Mouse (Mus musculus) layer of hippocampus, adult 8-10 months (tissue): Measurements from ENCODE around the gene Rarres1. TPM values are rescaled to one million over a fixed set of nuclear protein-coding genes. Genes with fewer than 3 reads are reported as not detected.

Experiments used
- total RNA-seq, 4 experiments: library from RNA; stranded (reverse); gene quantifications; 2 replicates each; pipeline ENCODE4 v1.2.4; 2022

The Rarres1 gene
- total RNA-seq, 4 experiments from 2014 or later: 1.4 to 1.7 (median 1.6) TPM

Other genes with a start within 250 kb of the Rarres1 start
- gene Mlf1, start 141.4 kb downstream of the Rarres1 start, total RNA-seq: 1 to 10 TPM in 1 of 4 experiments, under 1 TPM in 3; 0.58 to 1.1 (median 0.88) TPM
- not detected for gene Gm17402, start 140.4 kb downstream of the Rarres1 start, total RNA-seq
- 10 to 100 TPM; 48.5 to 53.2 (median 50.1) TPM for gene Gfm1, start 85.4 kb downstream of the Rarres1 start, total RNA-seq
- 10 to 100 TPM; 49.1 to 58.4 (median 53.4) TPM for gene Lxn, start 51.6 kb downstream of the Rarres1 start, total RNA-seq
- 10 to 100 TPM; 38.6 to 63.2 (median 46.6) TPM for gene Mfsd1, start 67.2 kb upstream of the Rarres1 start, total RNA-seq